Mouse (Mus musculus) kidney, adult 2 months (tissue): ENCODE data around the gene Rag2.

Experiments
- CTCF ChIP-seq: fragments of 200-500 bp; conservative IDR thresholded peaks from 2 replicates; pipeline ENCODE4 v1.5.1; 2011; ENCODE audit warnings: low read depth, mild to moderate bottlenecking, control low read depth, low read length, moderate library complexity, mixed read lengths; ENCODE audit not compliant: insufficient read depth, insufficient read length
- POLR2A ChIP-seq: fragments of 200-500 bp; IDR thresholded peaks from one replicate; pipeline ENCODE4 v1.6.1; 2011; ENCODE audit warnings: low read depth, low read length, control low read depth

DNA sequence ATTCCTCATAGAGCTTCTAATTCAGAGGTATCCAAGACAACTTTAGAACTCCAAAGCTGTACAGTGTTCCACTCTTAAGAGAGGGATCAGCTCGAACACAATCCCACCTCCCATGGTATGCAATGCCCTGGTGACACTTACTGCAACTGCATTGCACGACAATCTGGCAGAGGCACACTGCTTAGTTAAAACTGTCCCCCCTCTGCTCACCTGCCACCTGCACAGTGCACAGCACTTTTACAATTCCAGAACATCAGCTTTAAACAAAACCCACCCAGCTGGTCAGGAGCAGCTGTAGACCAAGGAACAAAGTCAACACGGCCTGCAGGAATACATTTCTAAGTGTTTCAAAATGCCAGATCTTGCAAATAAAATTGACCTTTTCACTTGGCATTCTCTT, 3.6 kb upstream of the Rag2 start:
- TF ChIP-seq CTCF (no peak), POLR2A (no peak)
